Mouse (Mus musculus) brain, embryonic 14.5 days (tissue): ENCODE data around the gene Map2k1.
"Not testable (repeated sequence)": the region's sequence is repeated elsewhere in the genome, so short reads cannot be mapped to it uniquely, and the experiment has no call there.

Experiments
- CTCF ChIP-seq: fragments of 200-500 bp; IDR thresholded peaks from 2 replicates; pipeline ENCODE4 v1.5.1; 2012; ENCODE audit warnings: inconsistent platforms, mild to moderate bottlenecking, moderate library complexity, borderline replicate concordance; ENCODE audit not compliant: insufficient read depth, insufficient read length; ENCODE audit errors: extremely low read depth
- POLR2A ChIP-seq: fragments of 200-500 bp; IDR thresholded peaks from 2 replicates; pipeline ENCODE4 v1.6.1; 2012; ENCODE audit warnings: mild to moderate bottlenecking, inconsistent platforms, borderline replicate concordance; ENCODE audit not compliant: poor library complexity, insufficient read depth, insufficient read length, severe bottlenecking; ENCODE audit errors: extremely low read depth

DNA sequence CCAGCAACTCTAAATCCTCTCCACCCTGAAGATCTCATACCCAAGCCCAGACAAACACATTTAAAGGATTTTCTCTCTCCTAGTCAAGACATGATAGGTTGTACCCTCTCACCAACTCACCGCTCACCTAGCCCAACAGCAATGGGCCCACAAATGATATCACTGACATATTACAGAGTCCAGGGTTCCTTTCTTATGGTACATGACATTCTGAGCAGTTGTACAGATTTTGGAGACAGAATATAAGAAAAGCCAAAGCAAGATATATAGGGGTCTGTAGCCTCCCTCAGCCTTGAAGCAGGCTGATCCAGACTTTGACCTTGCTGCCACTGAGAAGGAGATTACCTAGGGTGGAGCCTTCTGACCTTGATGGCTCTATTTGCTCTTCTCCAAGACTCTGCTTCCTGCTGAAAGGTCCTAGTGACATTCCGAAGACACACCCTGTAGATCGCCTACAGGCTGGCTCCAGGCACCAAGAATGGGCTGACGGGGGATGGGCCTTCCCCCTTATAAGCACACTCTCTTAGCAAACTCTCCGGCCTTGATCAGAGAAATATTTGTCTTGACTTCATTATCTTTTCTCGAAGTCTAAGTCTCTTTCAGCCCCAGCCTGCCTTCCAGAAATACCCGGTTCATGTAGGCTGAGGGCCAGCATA, 54.5 kb downstream of the Map2k1 start:
- not testable (repeated sequence) for TF ChIP-seq POLR2A, CTCF
